Mouse (Mus musculus) CD4-positive, CD25-positive, alpha-beta regulatory T cell, adult 4 months (primary cell): ENCODE measurements around the gene Mylk2. TPM values are rescaled to one million over a fixed set of nuclear protein-coding genes. Genes with fewer than 3 reads are reported as not detected.

ENCODE experiments used
- ATAC-seq: one replicate; pipeline ENCODE4 v1.8.0; 2017
- polyA plus RNA-seq, 2 experiments: library from polyadenylated mRNA; unstranded; fragments of 100-300 nt; shearing (Covaris generic); gene quantifications; one replicate each; pipeline ENCODE4 v1.2.1; 2017

Mylk2 gene
- not detected for polyA plus RNA-seq

- no peak for ATAC-seq
These were observed at the start of gene Mylk2 for GRCm38 (mm10) chr2:152911031-152911430. Gene Mylk2 (plus strand): TSS chr2:152911352.

GRCm38 (mm10) chr2:152861891-152862290, 49.3 kb upstream of the Mylk2 start:
- ATAC-seq: no peak

GRCm38 (mm10) chr2:152862638-152863037, 48.5 kb upstream of the Mylk2 start:
- no peak for ATAC-seq

- no peak for ATAC-seq
These were observed 47.8 kb upstream of the Mylk2 start for GRCm38 (mm10) chr2:152863346-152863745.

- ATAC-seq: no peak
These were observed 32.9 kb upstream of the Mylk2 start for GRCm38 (mm10) chr2:152878239-152878638.

- ATAC-seq: no peak
These were observed 30.3 kb upstream of the Mylk2 start for GRCm38 (mm10) chr2:152880898-152881297.

- ATAC-seq: no peak
These were observed 27.0 kb upstream of the Mylk2 start for GRCm38 (mm10) chr2:152884101-152884645.

- ATAC-seq: no peak
These were observed 23.9 kb upstream of the Mylk2 start for GRCm38 (mm10) chr2:152887230-152887629.

GRCm38 (mm10) chr2:152888774-152889173, 22.4 kb upstream of the Mylk2 start:
- no peak for ATAC-seq

GRCm38 (mm10) chr2:152895834-152896233, 15.3 kb upstream of the Mylk2 start:
- no peak for ATAC-seq

- no peak for ATAC-seq
These were observed 14.2 kb upstream of the Mylk2 start for GRCm38 (mm10) chr2:152896926-152897325.

GRCm38 (mm10) chr2:152899011-152899410, 12.1 kb upstream of the Mylk2 start:
- ATAC-seq: no peak

GRCm38 (mm10) chr2:152901296-152901695, 9.9 kb upstream of the Mylk2 start:
- ATAC-seq: no peak

GRCm38 (mm10) chr2:152902658-152903057, 8.5 kb upstream of the Mylk2 start:
- no peak for ATAC-seq

- no peak for ATAC-seq
These were observed 7.6 kb upstream of the Mylk2 start for GRCm38 (mm10) chr2:152903586-152903985.

GRCm38 (mm10) chr2:152904127-152904643, 7.0 kb upstream of the Mylk2 start:
- ATAC-seq: peak; percentile 78

GRCm38 (mm10) chr2:152905036-152905829, 5.9 kb upstream of the Mylk2 start:
- no peak for ATAC-seq

GRCm38 (mm10) chr2:152906274-152907037, 4.7 kb upstream of the Mylk2 start:
- ATAC-seq: no peak

GRCm38 (mm10) chr2:152907114-152907943, 3.8 kb upstream of the Mylk2 start:
- ATAC-seq: peak; percentile 33

- ATAC-seq: no peak
These were observed 1.3 kb upstream of the Mylk2 start for GRCm38 (mm10) chr2:152909848-152910247.

- ATAC-seq: no peak
These were observed 280 bp downstream of the Mylk2 start for GRCm38 (mm10) chr2:152911432-152911831.

GRCm38 (mm10) chr2:152913471-152913870, 2.3 kb downstream of the Mylk2 start:
- no peak for ATAC-seq
